Comparison of ENCODE assay signal across 16 mouse cellular contexts in genomic region chr6:87740496-87740895, GRCm38 (mm10). TPM values are rescaled to one million over a fixed set of nuclear protein-coding genes. Genes with fewer than 3 reads are reported as not detected.
DNase-seq lines count a peak whose midpoint lies in the region; ATAC-seq and TF ChIP-seq lines count a peak whose summit lies in the region.
"Had no signal": no experiment of that assay in that cellular context is flagged by ENCODE, and none has a peak within 500 bp of the region (broad histone marks: within the 10 kb centered on the region; RNA-seq: fewer than 3 reads in every experiment).

No protein-coding gene starts in this region.

- peaks cover 51% of the 10 kb centered on the region for H3K4me1 ChIP-seq in midbrain, embryonic 10.5 days
- no peaks in the 10 kb centered on the region for H3K4me1 ChIP-seq in midbrain, embryonic 16.5 days (ENCODE audit: control insufficient read depth, insufficient read depth, low read length)
- H3K4me1 ChIP-seq in liver, embryonic 14.5 days (replicated peaks; ENCODE audit: control insufficient read depth in 2 of 2, insufficient read depth in 2 of 2, low read length in 1 of 2): peaks cover 40 to 57% of the 10 kb centered on the region in 2 experiments

- H3K36me3 ChIP-seq in midbrain, embryonic 10.5 days: peaks cover 15% of the 10 kb centered on the region
- no peaks in the 10 kb centered on the region for H3K36me3 ChIP-seq in midbrain, embryonic 16.5 days (ENCODE audit: control insufficient read depth, insufficient read depth, low read length)
- H3K36me3 ChIP-seq in liver, embryonic 14.5 days (replicated peaks; ENCODE audit: control insufficient read depth, insufficient read depth, low read depth): no peaks in the 10 kb centered on the region
- H3K36me3 ChIP-seq: neural tube, embryonic 12.5 days had no signal

- H3K9ac ChIP-seq in midbrain, embryonic 16.5 days (ENCODE audit: low read depth, low read length): no peak overlapping the region
- peak overlapping the region; percentile 55 for H3K9ac ChIP-seq in liver, embryonic 14.5 days (replicated peaks)
- H3K9ac ChIP-seq: forebrain, postnatal 0 days; hindbrain, embryonic 14.5 days; neural tube, embryonic 12.5 days had no signal

- peak overlapping the region; percentile 86 for H3K27ac ChIP-seq in midbrain, embryonic 10.5 days (replicated peaks)
- H3K27ac ChIP-seq in midbrain, embryonic 16.5 days (ENCODE audit: low read length): no peak overlapping the region
- H3K27ac ChIP-seq in liver, embryonic 14.5 days: peak overlapping the region; percentile 93
- H3K27ac ChIP-seq: hindbrain, embryonic 14.5 days; neural tube, embryonic 12.5 days had no signal

- no peak for ATAC-seq in midbrain, embryonic 16.5 days
- peak; percentile 92 for ATAC-seq in liver, embryonic 14.5 days (ENCODE audit: insufficient read depth)
- ATAC-seq: CD4-positive, CD25-positive, alpha-beta regulatory T cell, adult 4 months; forebrain, postnatal 0 days had no signal

- peaks cover 30% of the 10 kb centered on the region for H3K27me3 ChIP-seq in midbrain, embryonic 10.5 days (ENCODE audit: low read depth, poor library complexity, severe bottlenecking)
- no peaks in the 10 kb centered on the region for H3K27me3 ChIP-seq in midbrain, embryonic 16.5 days (ENCODE audit: control insufficient read depth, insufficient read depth, low read depth, low read length)
- H3K27me3 ChIP-seq in liver, embryonic 14.5 days (ENCODE audit: control insufficient read depth, insufficient read depth, low read length): no peaks in the 10 kb centered on the region; the same call in 1 of the 2 replicates
- H3K27me3 ChIP-seq: neural tube, embryonic 12.5 days had no signal

- no peak for DNase-seq in midbrain, embryonic 10.5 days (ENCODE audit: low spot score)
- peak; percentile 84 for DNase-seq in c-Kit-positive CD71-positive TER-119-positive erythroid progenitor cells, embryonic 14.5 days (ENCODE audit: low spot score)
- DNase-seq in liver, embryonic 14.5 days (ENCODE audit: low read depth in 3 of 3, low spot score in 3 of 3): peak; percentile 80 to 84 (median 82)
- peak; percentile 45 to 59 for DNase-seq in spleen, postnatal 36 days (ENCODE audit: low spot score in 2 of 2)
- no peak for DNase-seq in urinary bladder, postnatal 10 days (ENCODE audit: low spot score)
- DNase-seq in cerebellum, adult 9-10 months: no peak
- DNase-seq: cerebellum, postnatal 36 days; forebrain, postnatal 0 days; gastrocnemius, postnatal 10 days; kidney, adult 11 months; kidney, postnatal 36 days had no signal

- H3K9me3 ChIP-seq in midbrain, embryonic 10.5 days (replicated peaks): no peaks in the 10 kb centered on the region
- H3K9me3 ChIP-seq in midbrain, embryonic 16.5 days (replicated peaks; ENCODE audit: control insufficient read depth, low read length, poor library complexity, severe bottlenecking): no peaks in the 10 kb centered on the region
- no peaks in the 10 kb centered on the region for H3K9me3 ChIP-seq in liver, embryonic 14.5 days (ENCODE audit: control insufficient read depth, low read length)
- H3K9me3 ChIP-seq: neural tube, embryonic 12.5 days had no signal

- H3K4me2 ChIP-seq in midbrain, embryonic 16.5 days (ENCODE audit: low read length): no peak overlapping the region
- peak overlapping the region; percentile 40 for H3K4me2 ChIP-seq in liver, embryonic 14.5 days (ENCODE audit: low read depth)
- H3K4me2 ChIP-seq: hindbrain, embryonic 14.5 days; neural tube, embryonic 12.5 days had no signal

- no peak overlapping the region for H3K4me3 ChIP-seq in midbrain, embryonic 10.5 days
- H3K4me3 ChIP-seq in midbrain, embryonic 16.5 days (ENCODE audit: low read depth, low read length): no peak overlapping the region
- no peak overlapping the region for H3K4me3 ChIP-seq in liver, embryonic 14.5 days (ENCODE audit: insufficient read depth in 1 of 2, low read depth in 2 of 2, low read length in 2 of 2)
- H3K4me3 ChIP-seq: neural tube, embryonic 12.5 days had no signal

- TF ChIP-seq CTCF in liver, embryonic 14.5 days (IDR thresholded peaks at IDR 0.05; ENCODE audit: low read depth): no peak

- peak; percentile 91 for TF ChIP-seq EP300 in liver, embryonic 14.5 days (IDR thresholded peaks at IDR 0.05; ENCODE audit: low read depth)

RNA-seq across cellular contexts. Expression of gene Efcc1, which starts 9.8 kb away (rescaled TPM):
- polyA plus RNA-seq in midbrain, embryonic 10.5 days (2016; fragmentation: Nextera tagmentation; extraction: Ambion mirVana): 5.4 and 7.2 TPM in 2 replicates
- 4.6 and 5.5 TPM in 2 replicates for polyA plus RNA-seq in midbrain, embryonic 16.5 days (2015; fragmentation: Nextera tagmentation; extraction: Ambion mirVana)
- polyA plus RNA-seq in liver, embryonic 14.5 days (2012; rRNA removed): 0.09 and 0.16 TPM in 2 replicates
- polyA plus RNA-seq in liver, embryonic 14.5 days (2014; fragmentation: Nextera tagmentation; extraction: Ambion mirVana): 0.17 and 0.27 TPM in 2 replicates

RNA-seq across cellular contexts. Expression of gene Gp9, which starts 37.4 kb away (rescaled TPM):
- 2.8 and 3.4 TPM in 2 replicates for polyA plus RNA-seq in midbrain, embryonic 10.5 days (2016; fragmentation: Nextera tagmentation; extraction: Ambion mirVana)
- polyA plus RNA-seq in midbrain, embryonic 16.5 days (2015; fragmentation: Nextera tagmentation; extraction: Ambion mirVana): 0.50 and 0.66 TPM in 2 replicates
- 35.1 and 62.4 TPM in 2 replicates for polyA plus RNA-seq in liver, embryonic 14.5 days (2012; rRNA removed)
- polyA plus RNA-seq in liver, embryonic 14.5 days (2014; fragmentation: Nextera tagmentation; extraction: Ambion mirVana): 29.1 and 35.2 TPM in 2 replicates
- polyA plus RNA-seq: CD4-positive, CD25-positive, alpha-beta regulatory T cell, adult 4 months; midbrain, postnatal 0 days had no signal

Comparison
In these comparisons a context has a peak if more than half of its experiments do, and no peak if none do; other contexts are left out.
1. DNase-seq: peak in c-Kit-positive CD71-positive TER-119-positive erythroid progenitor cells, embryonic 14.5 days (single experiment), liver, embryonic 14.5 days (3 of 3) and spleen, postnatal 36 days (2 of 2); none in midbrain, embryonic 10.5 days (single experiment), urinary bladder, postnatal 10 days (single experiment) and cerebellum, adult 9-10 months (single experiment).